Mouse (Mus musculus) heart, embryonic 13.5 days (tissue): ENCODE results near the gene Phpt1. TPM values are rescaled to one million over a fixed set of nuclear protein-coding genes. Genes with fewer than 3 reads are reported as not detected.

ENCODE experiments used
- ATAC-seq: fragments of 200-750 bp; cut with Nextera tagmentation; 2 replicates; pipeline ENCODE4 v1.8.0; 2017; ENCODE audit warnings: moderate TSS enrichment; ENCODE audit not compliant: insufficient number of reproducible peaks, low FRiP score, low TSS enrichment; ENCODE audit errors: extremely low read depth
- H3K27ac ChIP-seq: fragments of 300-500 bp; sonication (generic); replicated peaks from 2 replicates; pipeline ENCODE4 v1.5.1; 2015; ENCODE audit warnings: moderate library complexity, mild to moderate bottlenecking, inconsistent platforms
- H3K27me3 ChIP-seq: fragments of 300-500 bp; sonication (generic); replicated peaks from 2 replicates; pipeline ENCODE4 v1.6.1; 2015; ENCODE audit warnings: mild to moderate bottlenecking, inconsistent platforms
- H3K36me3 ChIP-seq: fragments of 300-500 bp; sonication (generic); 2 replicates; pipeline ENCODE4 v1.6.1; 2015; ENCODE audit warnings: mild to moderate bottlenecking, inconsistent platforms
- H3K4me1 ChIP-seq: fragments of 300-500 bp; sonication (generic); 2 replicates; pipeline ENCODE4 v1.6.1; 2015; ENCODE audit warnings: inconsistent platforms
- H3K4me2 ChIP-seq: fragments of 300-500 bp; sonication (generic); 2 replicates; pipeline ENCODE4 v1.6.1; 2015; ENCODE audit warnings: inconsistent platforms, mild to moderate bottlenecking, moderate library complexity
- H3K4me3 ChIP-seq: fragments of 300-500 bp; sonication (generic); 2 replicates; pipeline ENCODE4 v1.5.1; 2015; ENCODE audit warnings: moderate library complexity, mild to moderate bottlenecking, inconsistent platforms
- H3K9ac ChIP-seq: fragments of 300-500 bp; sonication (generic); 2 replicates; pipeline ENCODE4 v1.6.1; 2015; ENCODE audit warnings: inconsistent platforms, mild to moderate bottlenecking, moderate library complexity
- H3K9me3 ChIP-seq: fragments of 300-500 bp; sonication (generic); 2 replicates; pipeline ENCODE4 v1.6.1; 2016; ENCODE audit warnings: inconsistent platforms
- WGBS: fragments of 180-500 bp; shearing (Covaris S2); methylation state at CpG from one replicate; pipeline ENCODE4 v1.1.7; 2015; ENCODE audit warnings: mixed read lengths; 5-methylcytosine and 5-hydroxymethylcytosine counted together
- polyA plus RNA-seq: library from polyadenylated mRNA; unstranded; fragments of >200 nt; fragmentation: Nextera tagmentation; extraction: Ambion mirVana; gene quantifications from 2 replicates; pipeline ENCODE4 v1.2.1, GENCODE M21; 2015

The Phpt1 gene
- polyA plus RNA-seq, 1 experiment from 2014 or later, result 177 TPM

DNA sequence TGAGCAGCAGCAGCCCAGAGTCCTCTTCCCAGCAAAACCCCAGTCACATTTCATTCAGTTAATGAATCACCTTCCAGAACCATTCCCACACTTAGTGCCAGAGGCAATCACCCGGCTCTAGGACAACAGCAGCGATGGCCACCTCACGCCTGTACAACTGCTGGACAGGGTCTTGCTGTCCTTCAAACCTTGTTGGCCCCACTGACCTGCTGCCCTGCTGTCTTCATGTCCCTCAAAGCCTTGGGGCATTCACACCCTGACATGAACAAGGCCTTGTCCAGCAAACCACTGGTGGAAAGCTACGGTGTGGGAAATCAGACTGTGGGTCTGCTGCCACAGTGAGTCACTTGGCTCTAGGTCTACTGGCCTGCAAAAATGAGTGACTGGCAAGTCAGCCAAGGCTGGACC, 34.5 kb downstream of the Phpt1 start:
- WGBS, result 93% methylated on average over 4 of the region's 4 CpGs
- ATAC-seq, result no peak
- H3K4me3 ChIP-seq, result no peak overlapping the region

DNA sequence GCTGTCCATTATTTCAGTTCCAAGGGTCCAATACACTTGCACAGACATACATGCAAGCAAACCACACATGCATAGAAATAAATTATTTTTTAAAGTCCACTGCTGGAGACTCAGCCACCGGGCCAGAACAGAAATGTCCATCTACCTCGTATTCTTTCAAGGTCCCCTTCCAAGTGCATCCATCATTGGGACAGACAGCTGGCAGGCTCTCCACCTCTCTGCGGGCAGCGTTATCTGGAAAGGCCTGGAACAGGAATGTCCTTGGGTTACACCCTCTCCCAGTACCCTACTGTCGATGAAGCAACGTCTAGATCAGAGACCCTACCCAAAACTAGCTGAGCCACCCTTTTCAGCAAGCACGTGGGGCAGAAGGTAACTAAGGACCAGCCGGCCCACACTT, 38.5 kb downstream of the Phpt1 start:
- H3K4me1 ChIP-seq, result 0 out of 2 replicates have a peak, but pooled peaks cover 2% of the 10 kb centered on the region
- H3K36me3 ChIP-seq, result peaks cover 78% of the 10 kb centered on the region
- H3K9ac ChIP-seq, result no peak overlapping the region
- no peaks in the 10 kb centered on the region for H3K9me3 ChIP-seq
- H3K4me2 ChIP-seq, result no peak overlapping the region
- no peak overlapping the region for H3K4me3 ChIP-seq
- H3K27me3 ChIP-seq, result no peaks in the 10 kb centered on the region
- no peak for ATAC-seq
- H3K27ac ChIP-seq, result no peak overlapping the region
- WGBS, result 64% methylated on average over 8 of the region's 8 CpGs

More for the DNA sequence above, 34.5 kb downstream of the Phpt1 start:
- Histone ChIP-seq H3K9ac (no peak overlapping the region), H3K9me3 (no peaks in the 10 kb centered on the region), H3K36me3 (peaks cover 49% of the 10 kb centered on the region), H3K27me3 (no peaks in the 10 kb centered on the region), H3K4me2 (no peak overlapping the region), H3K4me1 (peaks cover 8% of the 10 kb centered on the region), H3K27ac (no peak overlapping the region)

DNA sequence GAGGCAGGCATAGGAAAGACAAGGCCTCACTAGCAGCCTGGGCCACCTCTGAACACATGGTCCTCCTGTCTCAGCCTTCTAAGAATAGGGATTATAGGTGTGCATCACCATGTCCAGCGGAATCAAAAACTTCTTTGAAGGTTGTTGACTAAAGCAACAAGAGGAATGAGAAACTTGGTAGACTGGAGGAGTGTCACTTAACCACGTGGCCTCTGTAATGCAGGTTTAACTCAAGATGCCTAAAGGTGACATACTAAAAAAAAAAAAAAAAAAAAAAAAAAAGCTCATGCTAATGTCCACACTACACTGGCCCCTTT, 40.2 kb downstream of the Phpt1 start:
- H3K36me3 ChIP-seq, result peaks cover 94% of the 10 kb centered on the region
- no peak overlapping the region for H3K4me2 ChIP-seq
- H3K4me1 ChIP-seq, result 0 out of 2 replicates have a peak, but pooled peaks cover 2% of the 10 kb centered on the region
- WGBS, result 95% methylated on average over 2 of the region's 2 CpGs
- H3K4me3 ChIP-seq, result no peak overlapping the region
- ATAC-seq, result no peak
- no peaks in the 10 kb centered on the region for H3K27me3 ChIP-seq
- H3K9me3 ChIP-seq, result no peaks in the 10 kb centered on the region
- H3K9ac ChIP-seq, result no peak overlapping the region
- no peak overlapping the region for H3K27ac ChIP-seq

DNA sequence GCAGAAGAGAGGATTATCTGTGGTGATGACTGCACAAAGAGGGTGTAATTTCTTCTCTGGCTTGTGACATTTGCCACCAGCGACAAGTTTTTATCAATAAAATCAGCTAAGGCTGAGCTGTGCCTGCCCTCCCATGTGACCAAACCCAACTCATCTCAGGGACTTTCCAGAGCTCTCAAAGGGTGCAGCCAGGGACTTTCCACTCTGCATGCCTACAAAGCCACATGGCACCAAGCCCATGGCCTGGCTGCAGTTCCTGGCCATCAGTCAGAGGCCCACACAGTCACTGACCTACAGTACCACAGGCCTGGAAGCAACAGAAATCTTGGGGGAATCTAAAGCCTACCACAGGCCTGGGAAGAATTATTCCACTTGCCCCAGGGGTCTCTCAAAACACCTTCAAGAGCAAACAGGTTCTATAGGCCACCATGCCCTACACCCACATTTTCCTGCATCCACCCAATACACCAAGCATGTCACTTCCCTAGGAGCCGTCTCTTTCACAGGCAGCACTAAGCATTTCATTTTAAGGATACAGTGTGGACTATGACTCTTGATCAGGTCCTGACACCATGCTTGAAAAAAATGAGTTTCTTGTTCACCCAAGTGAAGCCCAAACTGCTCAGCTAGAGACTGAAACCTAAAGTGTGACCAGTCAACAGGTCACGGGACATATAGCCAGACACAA, 40.7 kb downstream of the Phpt1 start:
- peaks cover 94% of the 10 kb centered on the region for H3K36me3 ChIP-seq
- WGBS, result 75% methylated on average over 3 of the region's 3 CpGs
- H3K9ac ChIP-seq, result no peak overlapping the region; the same call in 1 of the 2 replicates
- no peak overlapping the region for H3K4me3 ChIP-seq
- H3K4me1 ChIP-seq, result 0 out of 2 replicates have a peak, but pooled peaks cover 2% of the 10 kb centered on the region
- no peak for ATAC-seq
- no peaks in the 10 kb centered on the region for H3K9me3 ChIP-seq
- no peak overlapping the region for H3K4me2 ChIP-seq
- H3K27ac ChIP-seq, result no peak overlapping the region
- H3K27me3 ChIP-seq, result no peaks in the 10 kb centered on the region

DNA sequence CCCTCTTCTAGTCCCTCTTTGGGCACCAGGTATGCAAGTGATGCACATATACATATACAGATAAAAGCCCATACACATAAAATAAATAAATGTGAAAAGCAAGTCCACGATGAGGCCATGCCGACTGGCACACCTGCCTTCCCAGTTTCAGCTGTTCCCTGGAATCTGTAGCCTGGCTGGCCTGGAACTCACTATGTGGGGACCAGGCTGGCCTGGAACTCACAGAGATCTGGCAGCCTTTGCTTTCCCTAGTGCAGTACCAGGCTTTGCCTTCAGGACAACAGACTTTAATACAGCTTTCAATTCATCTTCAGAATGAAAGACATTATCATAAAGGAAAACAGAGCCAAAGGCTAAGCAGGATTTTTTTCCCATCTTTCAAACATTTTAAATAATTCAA, 41.3 kb downstream of the Phpt1 start:
- Histone ChIP-seq H3K27ac (no peak overlapping the region), H3K4me1 (0 out of 2 replicates have a peak, but pooled peaks cover 2% of the 10 kb centered on the region), H3K27me3 (no peaks in the 10 kb centered on the region), H3K36me3 (peaks cover 97% of the 10 kb centered on the region), H3K4me3 (no peak overlapping the region), H3K9ac (no peak overlapping the region), H3K9me3 (no peaks in the 10 kb centered on the region), H3K4me2 (no peak overlapping the region)
- WGBS, result 89% methylated on average over 2 of the region's 2 CpGs
- no peak for ATAC-seq

DNA sequence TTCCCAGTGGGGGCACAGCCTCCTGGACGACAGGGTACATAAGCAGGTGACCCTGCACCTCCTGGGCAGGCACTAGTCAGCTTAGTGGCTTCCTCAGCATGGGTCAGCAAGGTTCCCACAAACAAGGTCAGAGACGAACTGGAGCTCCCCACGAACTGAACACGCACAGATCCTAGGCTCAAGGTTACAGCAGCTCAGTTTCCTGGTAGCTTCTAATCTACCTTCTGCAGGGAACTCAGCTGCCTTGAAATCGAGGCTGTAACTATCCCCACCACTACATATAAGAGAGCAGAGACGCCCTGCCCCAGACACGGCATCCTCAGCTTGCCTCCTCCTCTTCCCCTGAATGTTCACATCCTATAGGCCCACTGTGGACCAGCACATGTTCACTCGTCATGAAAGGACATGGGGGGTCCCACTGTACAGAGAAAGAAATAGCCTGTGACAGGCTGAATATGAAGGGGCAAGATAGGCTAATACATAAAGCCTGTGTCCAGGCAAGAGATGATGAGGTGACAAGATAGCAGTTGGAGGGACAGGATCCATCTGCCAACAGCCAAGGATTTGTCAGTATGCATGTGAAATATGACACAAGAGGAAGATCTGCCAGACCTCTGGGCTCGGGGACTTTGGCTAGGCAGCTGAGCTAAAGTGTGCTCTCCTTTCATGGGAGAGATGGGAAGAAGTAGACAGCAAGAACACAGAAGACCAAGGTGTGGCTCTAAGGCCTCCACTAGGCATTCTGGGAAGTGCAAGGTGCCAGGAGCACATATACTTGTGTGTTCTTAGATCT, 48.3 kb downstream of the Phpt1 start:
- Histone ChIP-seq H3K4me3 (no peak overlapping the region), H3K27me3 (no peaks in the 10 kb centered on the region), H3K4me2 (no peak overlapping the region), H3K36me3 (peaks cover 98% of the 10 kb centered on the region), H3K9me3 (no peaks in the 10 kb centered on the region), H3K4me1 (no peaks in the 10 kb centered on the region), H3K9ac (no peak overlapping the region), H3K27ac (no peak overlapping the region)
- WGBS, result 88% methylated on average over 9 of the region's 9 CpGs
- ATAC-seq, result no peak

Other genes starting within 250 kb of the Phpt1 start
- gene Man1b1, start 242.9 kb downstream of the Phpt1 start, polyA plus RNA-seq, result 28.4 and 31.3 TPM in 2 replicates
- 13.6 and 14.4 TPM in 2 replicates for gene Dpp7, start 218.9 kb downstream of the Phpt1 start, polyA plus RNA-seq
- 14.9 and 17.0 TPM in 2 replicates for gene Uap1l1, start 209.5 kb downstream of the Phpt1 start, polyA plus RNA-seq
- gene Sapcd2, start 202.9 kb downstream of the Phpt1 start, polyA plus RNA-seq, result 16.5 and 18.1 TPM in 2 replicates
- 0.51 and 0.68 TPM in 2 replicates for gene Entpd2, start 179.3 kb downstream of the Phpt1 start, polyA plus RNA-seq
- 26.6 and 29.0 TPM in 2 replicates for gene Npdc1, start 175.9 kb downstream of the Phpt1 start, polyA plus RNA-seq
- gene Fut7, start 152.0 kb downstream of the Phpt1 start, polyA plus RNA-seq, result 0.07 TPM in 1 of 2 replicates, not detected in the other
- gene Abca2, start 146.5 kb downstream of the Phpt1 start, polyA plus RNA-seq, result 2.7 and 3.2 TPM in 2 replicates
- gene Clic3, start 118.4 kb downstream of the Phpt1 start, polyA plus RNA-seq, result 1.8 and 2.5 TPM in 2 replicates
- 25.6 and 25.7 TPM in 2 replicates for gene Paxx, start 114.1 kb downstream of the Phpt1 start, polyA plus RNA-seq
- gene Ptgds, start 105.2 kb downstream of the Phpt1 start, polyA plus RNA-seq, result 19.8 and 20.7 TPM in 2 replicates
- not detected in 2 replicates for gene Lcn12, start 81.3 kb downstream of the Phpt1 start, polyA plus RNA-seq
- 73.8 and 83.9 TPM in 2 replicates for gene Fbxw5, start 74.5 kb downstream of the Phpt1 start, polyA plus RNA-seq
- gene C8g, start 73.5 kb downstream of the Phpt1 start, polyA plus RNA-seq, result 3.1 and 3.5 TPM in 2 replicates
- gene Traf2, start 28.3 kb downstream of the Phpt1 start, polyA plus RNA-seq, result 21.0 and 22.9 TPM in 2 replicates
- 277 and 302 TPM in 2 replicates for gene Edf1, start 17.4 kb downstream of the Phpt1 start, polyA plus RNA-seq
- 4.6 and 7.3 TPM in 2 replicates for gene Mamdc4, start 379 bp downstream of the Phpt1 start, polyA plus RNA-seq
- gene Ajm1, start 6.5 kb upstream of the Phpt1 start, polyA plus RNA-seq, result 0.14 and 0.27 TPM in 2 replicates
- gene Rabl6, start 33.3 kb upstream of the Phpt1 start, polyA plus RNA-seq, result 42.9 and 47.6 TPM in 2 replicates
- 0.11 and 0.13 TPM in 2 replicates for gene Ccdc183, start 42.5 kb upstream of the Phpt1 start, polyA plus RNA-seq
- gene Tmem141, start 46.8 kb upstream of the Phpt1 start, polyA plus RNA-seq, result 20.3 and 20.4 TPM in 2 replicates
- gene Fcna, start 52.8 kb upstream of the Phpt1 start, polyA plus RNA-seq, result 2.3 and 2.6 TPM in 2 replicates
- not detected in 2 replicates for gene Lcn8, start 77.9 kb upstream of the Phpt1 start, polyA plus RNA-seq
- not detected in 2 replicates for gene Lcn5, start 82.7 kb upstream of the Phpt1 start, polyA plus RNA-seq
- not detected in 2 replicates for gene Lcn6, start 101.6 kb upstream of the Phpt1 start, polyA plus RNA-seq
- gene Lcn10, start 107.5 kb upstream of the Phpt1 start, polyA plus RNA-seq, result not detected in 2 replicates
- not detected in 2 replicates for gene Obp2a, start 124.8 kb upstream of the Phpt1 start, polyA plus RNA-seq
- 47.0 and 47.6 TPM in 2 replicates for gene Bmyc, start 131.5 kb upstream of the Phpt1 start, polyA plus RNA-seq
- gene Obp2b, start 161.8 kb upstream of the Phpt1 start, polyA plus RNA-seq, result not detected in 2 replicates
- not detected in 2 replicates for gene Lcn3, start 190.3 kb upstream of the Phpt1 start, polyA plus RNA-seq
- not detected in 2 replicates for gene Lcn11, start 201.8 kb upstream of the Phpt1 start, polyA plus RNA-seq
- gene Gm13539, start 207.0 kb upstream of the Phpt1 start, polyA plus RNA-seq, result not detected in 2 replicates
- not detected in 2 replicates for gene Glt6d1, start 240.6 kb upstream of the Phpt1 start, polyA plus RNA-seq
- not detected in 2 replicates for gene Lcn9, start 247.9 kb upstream of the Phpt1 start, polyA plus RNA-seq